Mouse (Mus musculus) forebrain, embryonic 11.5 days (tissue): Measurements from ENCODE around the gene Cst3. TPM values are rescaled to one million over a fixed set of nuclear protein-coding genes. Genes with fewer than 3 reads are reported as not detected.
A peak's percentile ranks its signal among the peaks of the same experiment; 100 is the strongest.

Experiments
- ATAC-seq: fragments of 200-750 bp; cut with Nextera tagmentation; replicated peaks from 2 replicates; pipeline ENCODE4 v1.8.0; 2017; ENCODE audit warnings: moderate TSS enrichment; ENCODE audit not compliant: low FRiP score
- DNase-seq: peaks from one replicate; pipeline ENCODE4 v3.0.0-alpha.2; 2017; ENCODE audit warnings: low spot score
- H3K27ac ChIP-seq: fragments of 300-500 bp; sonication (generic); 2 replicates; pipeline ENCODE4 v1.5.1; 2014; ENCODE audit warnings: low read depth, low read length
- H3K27me3 ChIP-seq: fragments of 300-500 bp; sonication (generic); 2 replicates; pipeline ENCODE4 v1.6.1; 2014; ENCODE audit warnings: mild to moderate bottlenecking, low read length, mixed read lengths; ENCODE audit not compliant: control insufficient read depth, insufficient read depth
- H3K36me3 ChIP-seq: fragments of 300-500 bp; sonication (generic); 2 replicates; pipeline ENCODE4 v1.6.1; 2014; ENCODE audit warnings: mild to moderate bottlenecking, low read length, moderate library complexity, mixed read lengths; ENCODE audit not compliant: control insufficient read depth, insufficient read depth
- H3K4me1 ChIP-seq: fragments of 300-500 bp; sonication (generic); replicated peaks from 2 replicates; pipeline ENCODE4 v1.6.1; 2014; ENCODE audit warnings: low read length, mixed read lengths; ENCODE audit not compliant: control insufficient read depth, insufficient read depth
- H3K4me2 ChIP-seq: fragments of 300-500 bp; sonication (generic); 2 replicates; pipeline ENCODE4 v1.6.1; 2014; ENCODE audit warnings: low read depth, mild to moderate bottlenecking, low read length, moderate library complexity, mixed read lengths; ENCODE audit not compliant: severe bottlenecking
- H3K4me3 ChIP-seq: fragments of 300-500 bp; sonication (generic); 2 replicates; pipeline ENCODE4 v1.5.1; 2014; ENCODE audit warnings: low read depth, low read length
- H3K9ac ChIP-seq: fragments of 300-500 bp; sonication (generic); 2 replicates; pipeline ENCODE4 v1.6.1; 2014; ENCODE audit warnings: low read length
- H3K9me3 ChIP-seq: fragments of 300-500 bp; sonication (generic); 2 replicates; pipeline ENCODE4 v1.6.1; 2016; ENCODE audit warnings: low read length, mixed read lengths; ENCODE audit not compliant: control insufficient read depth
- WGBS: fragments of 180-500 bp; shearing (Covaris S2); extraction: QIAGEN DNeasy Blood & Tissue Kit; methylation state at CpG from one replicate; pipeline ENCODE4 v1.1.7; 2014; 5-methylcytosine and 5-hydroxymethylcytosine counted together
- polyA plus RNA-seq: library from polyadenylated mRNA; unstranded; fragments of >200 nt; fragmentation: Nextera tagmentation; extraction: Ambion mirVana; gene quantifications from 2 replicates; pipeline ENCODE4 v1.2.1, GENCODE M21; 2014

Cst3 gene
- polyA plus RNA-seq, 1 experiment from 2014 or later: 300 TPM

- Histone ChIP-seq H3K27me3 (no peaks in the 10 kb centered on the region), H3K4me2 (no peak overlapping the region), H3K4me1 (peaks cover 2% of the 10 kb centered on the region; the same call in 1 of the 2 replicates), H3K4me3 (no peak overlapping the region), H3K27ac (no peak overlapping the region), H3K9me3 (no peaks in the 10 kb centered on the region), H3K9ac (no peak overlapping the region), H3K36me3 (no peaks in the 10 kb centered on the region)
- ATAC-seq (no peak), DNase-seq (no peak)
Measured at GRCm38 (mm10) chr2:148884738-148885137, 9.2 kb upstream of the Cst3 start.

GRCm38 (mm10) chr2:148879199-148879598 lies 3.7 kb upstream of the Cst3 start:
- H3K4me3 ChIP-seq: no peak overlapping the region
- no peaks in the 10 kb centered on the region for H3K27me3 ChIP-seq
- no peak overlapping the region for H3K27ac ChIP-seq
- 45% methylated on average over 1 of the region's 1 CpGs for WGBS
- H3K9ac ChIP-seq: no peak overlapping the region
- ATAC-seq (no peak), DNase-seq (no peak)
- no peaks in the 10 kb centered on the region for H3K36me3 ChIP-seq
- no peaks in the 10 kb centered on the region for H3K9me3 ChIP-seq
- H3K4me1 ChIP-seq: peaks cover 2% of the 10 kb centered on the region; the same call in 1 of the 2 replicates
- H3K4me2 ChIP-seq: no peak overlapping the region

- Histone ChIP-seq H3K27me3 (no peaks in the 10 kb centered on the region), H3K4me2 (no peak overlapping the region), H3K27ac (no peak overlapping the region), H3K4me1 (peaks cover 2% of the 10 kb centered on the region; the same call in 1 of the 2 replicates), H3K9me3 (no peaks in the 10 kb centered on the region), H3K36me3 (no peaks in the 10 kb centered on the region), H3K4me3 (no peak overlapping the region), H3K9ac (no peak overlapping the region)
- no peak for ATAC-seq
- DNase-seq: no peak
- 13% methylated on average over 2 of the region's 2 CpGs for WGBS
Measured at GRCm38 (mm10) chr2:148878641-148879130, 3.2 kb upstream of the Cst3 start.

- Histone ChIP-seq H3K4me1 (peaks cover 2% of the 10 kb centered on the region; the same call in 1 of the 2 replicates), H3K36me3 (no peaks in the 10 kb centered on the region), H3K27ac (no peak overlapping the region), H3K9ac (no peak overlapping the region), H3K4me2 (no peak overlapping the region), H3K27me3 (no peaks in the 10 kb centered on the region), H3K9me3 (no peaks in the 10 kb centered on the region), H3K4me3 (no peak overlapping the region)
- no peak for ATAC-seq
- whole genome bisulfite sequencing: 67% methylated on average over 3 of the region's 3 CpGs
- DNase-seq: no peak
Measured at GRCm38 (mm10) chr2:148877016-148877770, 1.7 kb upstream of the Cst3 start.

GRCm38 (mm10) chr2:148874617-148875334 lies 716 bp downstream of the Cst3 start:
- H3K4me1 ChIP-seq: peaks cover 2% of the 10 kb centered on the region; the same call in 1 of the 2 replicates
- peak overlapping the region; percentile 67 for H3K4me2 ChIP-seq
- H3K9ac ChIP-seq: peak overlapping the region; percentile 79
- H3K36me3 ChIP-seq: no peaks in the 10 kb centered on the region
- peak overlapping the region; percentile 80 for H3K4me3 ChIP-seq
- peak overlapping the region; percentile 85 for H3K27ac ChIP-seq
- peak; percentile 70 for ATAC-seq
- H3K9me3 ChIP-seq: no peaks in the 10 kb centered on the region
- no peak for DNase-seq
- WGBS: 2% methylated on average over 34 of the region's 34 CpGs
- no peaks in the 10 kb centered on the region for H3K27me3 ChIP-seq

- Histone ChIP-seq H3K36me3 (no peaks in the 10 kb centered on the region), H3K9ac (peak overlapping the region; percentile 79), H3K4me1 (peaks cover 2% of the 10 kb centered on the region; the same call in 1 of the 2 replicates), H3K9me3 (no peaks in the 10 kb centered on the region), H3K4me2 (peak overlapping the region; percentile 67), H3K27ac (no peak overlapping the region), H3K27me3 (no peaks in the 10 kb centered on the region), H3K4me3 (peak overlapping the region; percentile 80)
- 0 out of 2 replicates have a peak, but pooled peaks have one; percentile 0 for ATAC-seq
- WGBS: 69% methylated on average over 3 of the region's 3 CpGs
- no peak for DNase-seq
Measured at GRCm38 (mm10) chr2:148874224-148874616, 1.3 kb downstream of the Cst3 start.

- no peaks in the 10 kb centered on the region for H3K36me3 ChIP-seq
- no peak overlapping the region for H3K4me3 ChIP-seq
- no peak for ATAC-seq
- no peak overlapping the region for H3K27ac ChIP-seq
- no peak overlapping the region for H3K9ac ChIP-seq
- WGBS: 86% methylated on average over 4 of the region's 4 CpGs
- no peaks in the 10 kb centered on the region for H3K27me3 ChIP-seq
- no peak for DNase-seq
- no peaks in the 10 kb centered on the region; the same call in 1 of the 2 replicates for H3K4me1 ChIP-seq
- no peaks in the 10 kb centered on the region for H3K9me3 ChIP-seq
- peak overlapping the region; percentile 67; the same call in 1 of the 2 replicates for H3K4me2 ChIP-seq
Measured at GRCm38 (mm10) chr2:148872860-148873259, 2.6 kb downstream of the Cst3 start.

- Histone ChIP-seq H3K4me1 (no peaks in the 10 kb centered on the region; the same call in 1 of the 2 replicates), H3K9me3 (no peaks in the 10 kb centered on the region), H3K27ac (no peak overlapping the region), H3K4me3 (no peak overlapping the region), H3K27me3 (no peaks in the 10 kb centered on the region), H3K36me3 (no peaks in the 10 kb centered on the region), H3K4me2 (no peak overlapping the region), H3K9ac (no peak overlapping the region)
- 81% methylated on average over 3 of the region's 3 CpGs for WGBS
- no peak for ATAC-seq
- DNase-seq: no peak
Measured at GRCm38 (mm10) chr2:148870526-148870925, 5.0 kb downstream of the Cst3 start.
